Mouse (Mus musculus) intestine, embryonic 14.5 days (tissue): Measurements from ENCODE around the gene Lrsam1. TPM values are rescaled to one million over a fixed set of nuclear protein-coding genes. Genes with fewer than 3 reads are reported as not detected.

Experiments
- ATAC-seq: fragments of 200-750 bp; cut with Nextera tagmentation; replicated peaks from 2 replicates; pipeline ENCODE4 v1.8.0; 2017; ENCODE audit warnings: low read depth, moderate number of reproducible peaks, moderate TSS enrichment, moderate library complexity; ENCODE audit not compliant: low FRiP score, low TSS enrichment
- DNase-seq: peaks from one replicate; pipeline ENCODE4 v3.0.0-alpha.2; 2018; ENCODE audit warnings: low spot score
- H3K27ac ChIP-seq: fragments of 300-500 bp; sonication (generic); 2 replicates; pipeline ENCODE4 v1.5.1; 2014; ENCODE audit warnings: low read depth, mild to moderate bottlenecking, control low read depth
- H3K27me3 ChIP-seq: fragments of 300-500 bp; sonication (generic); replicated peaks from 2 replicates; pipeline ENCODE4 v1.6.1; 2014; ENCODE audit warnings: low read length, control low read depth; ENCODE audit not compliant: control insufficient read depth, insufficient read depth
- H3K36me3 ChIP-seq: fragments of 300-500 bp; sonication (generic); 2 replicates; pipeline ENCODE4 v1.6.1; 2014; ENCODE audit warnings: low read length, control low read depth; ENCODE audit not compliant: control insufficient read depth, insufficient read depth
- H3K4me1 ChIP-seq: fragments of 300-500 bp; sonication (generic); replicated peaks from 2 replicates; pipeline ENCODE4 v1.6.1; 2014; ENCODE audit warnings: low read length, control low read depth, mixed read lengths; ENCODE audit not compliant: control insufficient read depth, insufficient read depth
- H3K4me2 ChIP-seq: fragments of 300-500 bp; sonication (generic); 2 replicates; pipeline ENCODE4 v1.6.1; 2014; ENCODE audit warnings: low read length
- H3K4me3 ChIP-seq: fragments of 300-500 bp; sonication (generic); 2 replicates; pipeline ENCODE4 v1.5.1; 2014; ENCODE audit warnings: low read depth, low read length, control low read depth, mixed read lengths
- H3K9ac ChIP-seq: fragments of 300-500 bp; sonication (generic); 2 replicates; pipeline ENCODE4 v1.6.1; 2014; ENCODE audit warnings: mild to moderate bottlenecking, low read length
- H3K9me3 ChIP-seq: fragments of 300-500 bp; sonication (generic); 2 replicates; pipeline ENCODE4 v1.6.1; 2016; ENCODE audit warnings: low read length, control low read depth; ENCODE audit not compliant: control insufficient read depth
- WGBS: fragments of 180-500 bp; shearing (Covaris S2); extraction: QIAGEN DNeasy Blood & Tissue Kit; methylation state at CpG from one replicate; pipeline ENCODE4 v1.1.7; 2014; 5-methylcytosine and 5-hydroxymethylcytosine counted together
- polyA plus RNA-seq: library from polyadenylated mRNA; unstranded; fragments of >200 nt; fragmentation: Nextera tagmentation; extraction: Ambion mirVana; gene quantifications from 2 replicates; pipeline ENCODE4 v1.2.1, GENCODE M21; 2014

Gene Lrsam1
- polyA plus RNA-seq, 1 experiment from 2014 or later: 7.0 TPM

- Histone ChIP-seq H3K4me2 (no peak overlapping the region), H3K36me3 (no peaks in the 10 kb centered on the region), H3K9me3 (no peaks in the 10 kb centered on the region), H3K9ac (no peak overlapping the region), H3K27me3 (no peaks in the 10 kb centered on the region), H3K4me1 (no peaks in the 10 kb centered on the region), H3K27ac (no peak overlapping the region), H3K4me3 (no peak overlapping the region)
- WGBS: 69% methylated on average over 13 of the region's 13 CpGs
- ATAC-seq (no peak), DNase-seq (no peak)
These were observed 28.9 kb upstream of the Lrsam1 start for GRCm38 (mm10) chr2:32990167-32990832.

GRCm38 (mm10) chr2:32989376-32989775 lies 28.0 kb upstream of the Lrsam1 start:
- Histone ChIP-seq H3K9me3 (no peaks in the 10 kb centered on the region), H3K27ac (no peak overlapping the region), H3K27me3 (no peaks in the 10 kb centered on the region), H3K4me2 (no peak overlapping the region), H3K4me3 (no peak overlapping the region), H3K4me1 (no peaks in the 10 kb centered on the region), H3K9ac (no peak overlapping the region), H3K36me3 (no peaks in the 10 kb centered on the region)
- DNase-seq (no peak), ATAC-seq (no peak)
- WGBS: 64% methylated on average over 3 of the region's 3 CpGs

- peaks cover 4% of the 10 kb centered on the region for H3K4me1 ChIP-seq
- no peak for DNase-seq
- H3K27me3 ChIP-seq: no peaks in the 10 kb centered on the region
- no peaks in the 10 kb centered on the region for H3K9me3 ChIP-seq
- no peak overlapping the region for H3K27ac ChIP-seq
- WGBS: 41% methylated on average over 8 of the region's 8 CpGs
- H3K4me2 ChIP-seq: no peak overlapping the region
- no peak overlapping the region for H3K4me3 ChIP-seq
- H3K36me3 ChIP-seq: no peaks in the 10 kb centered on the region
- ATAC-seq: no peak
- H3K9ac ChIP-seq: no peak overlapping the region
These were observed 24.4 kb upstream of the Lrsam1 start for GRCm38 (mm10) chr2:32985844-32986243.

GRCm38 (mm10) chr2:32983617-32984016 lies 22.2 kb upstream of the Lrsam1 start:
- H3K4me1 ChIP-seq: peaks cover 6% of the 10 kb centered on the region
- H3K9ac ChIP-seq: no peak overlapping the region
- H3K36me3 ChIP-seq: 0 out of 2 replicates have a peak, but pooled peaks cover 1% of the 10 kb centered on the region
- ATAC-seq (no peak), DNase-seq (no peak)
- H3K27me3 ChIP-seq: no peaks in the 10 kb centered on the region
- 45% methylated on average over 6 of the region's 6 CpGs for WGBS
- H3K4me3 ChIP-seq: no peak overlapping the region
- H3K4me2 ChIP-seq: no peak overlapping the region
- no peaks in the 10 kb centered on the region for H3K9me3 ChIP-seq
- H3K27ac ChIP-seq: no peak overlapping the region

- H3K4me1 ChIP-seq: peaks cover 6% of the 10 kb centered on the region
- H3K27ac ChIP-seq: no peak overlapping the region
- no peak for ATAC-seq
- DNase-seq: no peak
- peak overlapping the region; percentile 99 for H3K4me2 ChIP-seq
- peak overlapping the region; percentile 77 for H3K4me3 ChIP-seq
- no peaks in the 10 kb centered on the region for H3K9me3 ChIP-seq
- H3K9ac ChIP-seq: no peak overlapping the region; the same call in 1 of the 2 replicates
- 0 out of 2 replicates have a peak, but pooled peaks cover 3% of the 10 kb centered on the region for H3K36me3 ChIP-seq
- H3K27me3 ChIP-seq: no peaks in the 10 kb centered on the region
- 3% methylated on average over 4 of the region's 4 CpGs for WGBS
These were observed 21.3 kb upstream of the Lrsam1 start for GRCm38 (mm10) chr2:32982700-32983099.

- Histone ChIP-seq H3K4me3 (peak within 1 kb of the TSS; percentile 77), H3K27me3 (no peaks in the 10 kb centered on the region), H3K27ac (0 out of 2 replicates have a peak within 1 kb of the TSS, but pooled peaks have one; percentile 38), H3K4me1 (peaks cover 6% of the 10 kb centered on the region), H3K9me3 (no peaks in the 10 kb centered on the region), H3K9ac (peak within 1 kb of the TSS; percentile 78), H3K36me3 (0 out of 2 replicates have a peak, but pooled peaks cover 3% of the 10 kb centered on the region), H3K4me2 (peak within 1 kb of the TSS; percentile 99)
- ATAC-seq (peak; percentile 96), DNase-seq (peak; percentile 89)
- whole genome bisulfite sequencing: under 1% methylated on average over 44 of the region's 50 CpGs
These were observed 20.4 kb upstream of the Lrsam1 start, which contains the start of gene Slc2a8 for GRCm38 (mm10) chr2:32981725-32982271. Slc2a8 (minus strand) TSS chr2:32982083.

GRCm38 (mm10) chr2:32981281-32981680 lies 19.9 kb upstream of the Lrsam1 start:
- 0 out of 2 replicates have a peak, but pooled peaks cover 3% of the 10 kb centered on the region for H3K36me3 ChIP-seq
- peak overlapping the region; percentile 77 for H3K4me3 ChIP-seq
- H3K27me3 ChIP-seq: no peaks in the 10 kb centered on the region
- H3K4me2 ChIP-seq: peak overlapping the region; percentile 99
- no peaks in the 10 kb centered on the region for H3K9me3 ChIP-seq
- WGBS: under 1% methylated on average over 23 of the region's 23 CpGs
- H3K9ac ChIP-seq: peak overlapping the region; percentile 78
- ATAC-seq (peak; percentile 45; the same call in 1 of the 2 replicates), DNase-seq (no peak)
- H3K4me1 ChIP-seq: peaks cover 6% of the 10 kb centered on the region
- 0 out of 2 replicates have a peak overlapping the region, but pooled peaks have one; percentile 38 for H3K27ac ChIP-seq

- no peak overlapping the region for H3K4me2 ChIP-seq
- no peak overlapping the region for H3K27ac ChIP-seq
- WGBS: 89% methylated on average over 7 of the region's 7 CpGs
- H3K9ac ChIP-seq: no peak overlapping the region
- ATAC-seq (no peak), DNase-seq (no peak)
- no peaks in the 10 kb centered on the region for H3K9me3 ChIP-seq
- peaks cover 9% of the 10 kb centered on the region; the same call in 1 of the 2 replicates for H3K36me3 ChIP-seq
- H3K4me3 ChIP-seq: no peak overlapping the region
- H3K27me3 ChIP-seq: no peaks in the 10 kb centered on the region
- H3K4me1 ChIP-seq: peaks cover 6% of the 10 kb centered on the region
These were observed 18.3 kb upstream of the Lrsam1 start for GRCm38 (mm10) chr2:32979675-32980074.
